Mouse (Mus musculus): ENCODE results near the gene Efcab11. TPM values are rescaled to one million over a fixed set of nuclear protein-coding genes. Genes with fewer than 3 reads are reported as not detected.

The Efcab11 gene
- polyA plus RNA-seq, 1 experiment from 2014 or later: 12.5 TPM

- H3K27ac ChIP-seq (ENCODE audit: low read depth, low read length): no peak overlapping the region
- H3K4me2 ChIP-seq (ENCODE audit: low read length): no peak overlapping the region
- DNase-seq (ENCODE audit: low spot score) (peak; percentile 51), ATAC-seq (no peak)
- H3K9ac ChIP-seq (ENCODE audit: low read length): no peak overlapping the region
- no peaks in the 10 kb centered on the region for H3K9me3 ChIP-seq (replicated peaks; ENCODE audit: control insufficient read depth, low read length)
- H3K36me3 ChIP-seq (ENCODE audit: control insufficient read depth, insufficient read depth, low read length): no peaks in the 10 kb centered on the region
- no peak overlapping the region for H3K4me3 ChIP-seq (ENCODE audit: low read depth, low read length)
- WGBS: 79% methylated on average over 3 of the region's 3 CpGs
- no peaks in the 10 kb centered on the region for H3K27me3 ChIP-seq (replicated peaks; ENCODE audit: control insufficient read depth, insufficient read depth, low read length)
- no peaks in the 10 kb centered on the region for H3K4me1 ChIP-seq (ENCODE audit: control insufficient read depth, insufficient read depth, low read length)
These were observed 24.7 kb downstream of the Efcab11 start for GRCm38 (mm10) chr12:99859391-99860100.

GRCm38 (mm10) chr12:99858664-99859063 is 25.6 kb downstream of the Efcab11 start:
- no peak overlapping the region for H3K27ac ChIP-seq (ENCODE audit: low read depth, low read length)
- no peaks in the 10 kb centered on the region for H3K9me3 ChIP-seq (replicated peaks; ENCODE audit: control insufficient read depth, low read length)
- no peak overlapping the region for H3K4me2 ChIP-seq (ENCODE audit: low read length)
- DNase-seq (ENCODE audit: low spot score) (no peak), ATAC-seq (no peak)
- peaks cover 3% of the 10 kb centered on the region; the same call in 1 of the 2 replicates for H3K4me1 ChIP-seq (ENCODE audit: control insufficient read depth, insufficient read depth, low read length)
- H3K9ac ChIP-seq (ENCODE audit: low read length): no peak overlapping the region
- H3K4me3 ChIP-seq (ENCODE audit: low read depth, low read length): no peak overlapping the region
- H3K36me3 ChIP-seq (ENCODE audit: control insufficient read depth, insufficient read depth, low read length): no peaks in the 10 kb centered on the region
- H3K27me3 ChIP-seq (replicated peaks; ENCODE audit: control insufficient read depth, insufficient read depth, low read length): no peaks in the 10 kb centered on the region
- WGBS: 94% methylated on average over 5 of the region's 5 CpGs

- no peaks in the 10 kb centered on the region for H3K9me3 ChIP-seq (replicated peaks; ENCODE audit: control insufficient read depth, low read length)
- no peak overlapping the region for H3K9ac ChIP-seq (ENCODE audit: low read length)
- no peak overlapping the region for H3K4me3 ChIP-seq (ENCODE audit: low read depth, low read length)
- H3K27ac ChIP-seq (ENCODE audit: low read depth, low read length): no peak overlapping the region
- ATAC-seq (no peak), DNase-seq (ENCODE audit: low spot score) (peak; percentile 38)
- H3K4me1 ChIP-seq (ENCODE audit: control insufficient read depth, insufficient read depth, low read length): peaks cover 15% of the 10 kb centered on the region; the same call in 1 of the 2 replicates
- H3K36me3 ChIP-seq (ENCODE audit: control insufficient read depth, insufficient read depth, low read length): no peaks in the 10 kb centered on the region
- no peaks in the 10 kb centered on the region for H3K27me3 ChIP-seq (replicated peaks; ENCODE audit: control insufficient read depth, insufficient read depth, low read length)
- H3K4me2 ChIP-seq (ENCODE audit: low read length): no peak overlapping the region
- 44% methylated on average over 9 of the region's 9 CpGs for WGBS
These were observed 28.2 kb downstream of the Efcab11 start for GRCm38 (mm10) chr12:99856011-99856410.

GRCm38 (mm10) chr12:99853323-99854258 is 30.6 kb downstream of the Efcab11 start:
- Histone ChIP-seq H3K4me2 (ENCODE audit: low read length) (no peak overlapping the region), H3K4me3 (ENCODE audit: low read depth, low read length) (no peak overlapping the region), H3K9ac (ENCODE audit: low read length) (no peak overlapping the region), H3K27me3 (replicated peaks; ENCODE audit: control insufficient read depth, insufficient read depth, low read length) (no peaks in the 10 kb centered on the region), H3K36me3 (ENCODE audit: control insufficient read depth, insufficient read depth, low read length) (no peaks in the 10 kb centered on the region), H3K27ac (ENCODE audit: low read depth, low read length) (peak overlapping the region; percentile 68), H3K9me3 (replicated peaks; ENCODE audit: control insufficient read depth, low read length) (no peaks in the 10 kb centered on the region), H3K4me1 (ENCODE audit: control insufficient read depth, insufficient read depth, low read length) (peaks cover 15% of the 10 kb centered on the region; the same call in 1 of the 2 replicates)
- WGBS: 42% methylated on average over 14 of the region's 14 CpGs
- ATAC-seq: peak; percentile 83
- peak; percentile 86 for DNase-seq (ENCODE audit: low spot score)

DNA sequence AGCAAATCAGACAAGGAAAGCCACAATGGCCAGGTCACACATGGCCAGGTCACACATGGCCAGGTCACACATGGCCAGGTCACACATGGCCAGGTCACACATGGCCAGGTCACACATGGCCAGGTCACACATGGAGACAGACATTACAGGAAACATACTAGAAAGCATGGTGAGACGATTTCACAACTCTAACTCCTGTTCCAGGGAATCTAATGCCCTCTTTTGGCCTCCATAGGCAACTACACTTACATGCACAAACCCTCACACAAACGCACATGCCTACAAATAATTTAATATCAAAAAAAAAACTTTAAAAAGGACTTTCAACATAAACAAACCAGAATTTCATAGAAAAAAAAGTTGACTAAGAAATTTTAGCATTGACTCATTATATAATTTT is 34.2 kb downstream of the Efcab11 start:
- DNase-seq (ENCODE audit: low spot score) (no peak), ATAC-seq (no peak)
- no peak overlapping the region for H3K9ac ChIP-seq (ENCODE audit: low read length)
- WGBS: 88% methylated on average over 2 of the region's 2 CpGs
- H3K9me3 ChIP-seq (replicated peaks; ENCODE audit: control insufficient read depth, low read length): no peaks in the 10 kb centered on the region
- H3K4me1 ChIP-seq (ENCODE audit: control insufficient read depth, insufficient read depth, low read length): peaks cover 15% of the 10 kb centered on the region; the same call in 1 of the 2 replicates
- H3K27ac ChIP-seq (ENCODE audit: low read depth, low read length): no peak overlapping the region
- no peaks in the 10 kb centered on the region for H3K36me3 ChIP-seq (ENCODE audit: control insufficient read depth, insufficient read depth, low read length)
- no peaks in the 10 kb centered on the region for H3K27me3 ChIP-seq (replicated peaks; ENCODE audit: control insufficient read depth, insufficient read depth, low read length)
- H3K4me2 ChIP-seq (ENCODE audit: low read length): no peak overlapping the region
- no peak overlapping the region for H3K4me3 ChIP-seq (ENCODE audit: low read depth, low read length)

DNA sequence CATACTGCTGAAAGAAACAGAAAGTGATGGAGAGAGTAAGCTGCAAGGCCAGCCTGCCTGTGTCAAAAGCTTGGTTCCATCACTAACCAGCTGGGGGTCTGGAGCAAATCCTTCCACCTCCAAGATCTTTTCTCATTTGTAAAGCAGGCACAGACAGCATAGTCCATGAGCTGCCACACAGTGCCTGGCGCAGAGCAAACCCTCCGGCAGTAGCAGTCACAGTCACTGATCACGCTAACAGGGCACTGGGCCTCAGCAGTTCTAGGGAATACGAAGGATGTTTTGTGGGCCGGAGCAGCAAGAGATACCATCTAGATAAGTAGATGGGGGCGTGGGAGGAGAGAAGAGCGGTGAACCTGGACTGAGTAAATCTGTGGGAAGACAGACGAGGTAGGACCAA is 39.3 kb downstream of the Efcab11 start:
- Histone ChIP-seq H3K4me3 (ENCODE audit: low read depth, low read length) (no peak overlapping the region), H3K9ac (ENCODE audit: low read length) (no peak overlapping the region), H3K27ac (ENCODE audit: low read depth, low read length) (no peak overlapping the region), H3K9me3 (replicated peaks; ENCODE audit: control insufficient read depth, low read length) (no peaks in the 10 kb centered on the region), H3K4me2 (ENCODE audit: low read length) (no peak overlapping the region), H3K4me1 (ENCODE audit: control insufficient read depth, insufficient read depth, low read length) (no peaks in the 10 kb centered on the region), H3K36me3 (ENCODE audit: control insufficient read depth, insufficient read depth, low read length) (no peaks in the 10 kb centered on the region), H3K27me3 (replicated peaks; ENCODE audit: control insufficient read depth, insufficient read depth, low read length) (no peaks in the 10 kb centered on the region)
- ATAC-seq: no peak
- WGBS: 92% methylated on average over 8 of the region's 8 CpGs
- no peak for DNase-seq (ENCODE audit: low spot score)

DNA sequence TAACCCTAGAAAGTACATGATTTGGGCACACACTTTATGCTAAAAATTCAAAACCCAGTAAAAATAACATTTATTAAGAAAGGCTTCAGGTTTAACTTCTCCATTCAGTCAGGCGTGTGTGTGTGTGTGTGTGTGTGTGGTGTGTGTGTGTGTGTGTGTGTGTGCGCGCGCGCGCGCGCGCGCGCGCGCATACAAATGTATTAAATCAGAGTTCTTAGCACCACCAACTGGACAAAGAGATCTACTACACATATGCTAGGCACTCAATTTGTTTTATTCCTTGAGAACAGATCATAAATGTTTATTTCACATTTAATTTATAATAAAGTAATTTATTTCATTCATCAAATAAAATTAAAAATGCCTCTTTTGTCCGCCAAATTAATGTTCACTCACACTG is 45.5 kb downstream of the Efcab11 start:
- Histone ChIP-seq H3K27ac (ENCODE audit: low read depth, low read length) (no peak overlapping the region), H3K27me3 (replicated peaks; ENCODE audit: control insufficient read depth, insufficient read depth, low read length) (no peaks in the 10 kb centered on the region), H3K4me2 (ENCODE audit: low read length) (no peak overlapping the region), H3K4me3 (ENCODE audit: low read depth, low read length) (no peak overlapping the region), H3K9me3 (replicated peaks; ENCODE audit: control insufficient read depth, low read length) (no peaks in the 10 kb centered on the region), H3K9ac (ENCODE audit: low read length) (no peak overlapping the region), H3K4me1 (ENCODE audit: control insufficient read depth, insufficient read depth, low read length) (peaks cover 10% of the 10 kb centered on the region), H3K36me3 (ENCODE audit: control insufficient read depth, insufficient read depth, low read length) (no peaks in the 10 kb centered on the region)
- DNase-seq (ENCODE audit: low spot score) (peak; percentile 67), ATAC-seq (no peak)
- WGBS: 90% methylated on average over 14 of the region's 14 CpGs

DNA sequence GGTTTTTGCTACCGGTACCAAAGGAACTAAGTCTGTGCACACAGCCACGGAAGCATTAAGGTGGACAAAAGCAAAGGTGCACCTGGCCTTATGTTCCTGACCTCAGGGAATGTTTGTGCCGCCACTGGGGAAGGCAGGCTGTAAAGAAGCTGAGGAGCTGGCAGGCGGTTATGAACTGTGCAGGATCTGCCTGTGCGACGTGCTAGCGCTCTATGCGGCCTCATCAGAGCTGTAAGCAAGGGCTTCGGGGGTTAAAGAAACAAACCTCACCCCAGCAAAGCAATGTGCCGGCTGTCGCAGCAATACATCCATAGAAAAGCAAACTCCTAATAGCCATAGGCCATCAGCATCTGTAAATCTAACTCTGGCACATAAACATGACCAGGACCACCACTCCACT is 46.1 kb downstream of the Efcab11 start:
- Histone ChIP-seq H3K27me3 (replicated peaks; ENCODE audit: control insufficient read depth, insufficient read depth, low read length) (no peaks in the 10 kb centered on the region), H3K9ac (ENCODE audit: low read length) (no peak overlapping the region), H3K4me3 (ENCODE audit: low read depth, low read length) (no peak overlapping the region), H3K4me1 (ENCODE audit: control insufficient read depth, insufficient read depth, low read length) (peaks cover 10% of the 10 kb centered on the region), H3K4me2 (ENCODE audit: low read length) (no peak overlapping the region), H3K27ac (ENCODE audit: low read depth, low read length) (no peak overlapping the region), H3K36me3 (ENCODE audit: control insufficient read depth, insufficient read depth, low read length) (no peaks in the 10 kb centered on the region), H3K9me3 (replicated peaks; ENCODE audit: control insufficient read depth, low read length) (no peaks in the 10 kb centered on the region)
- ATAC-seq (no peak), DNase-seq (ENCODE audit: low spot score) (no peak)
- 79% methylated on average over 11 of the region's 11 CpGs for WGBS

DNA sequence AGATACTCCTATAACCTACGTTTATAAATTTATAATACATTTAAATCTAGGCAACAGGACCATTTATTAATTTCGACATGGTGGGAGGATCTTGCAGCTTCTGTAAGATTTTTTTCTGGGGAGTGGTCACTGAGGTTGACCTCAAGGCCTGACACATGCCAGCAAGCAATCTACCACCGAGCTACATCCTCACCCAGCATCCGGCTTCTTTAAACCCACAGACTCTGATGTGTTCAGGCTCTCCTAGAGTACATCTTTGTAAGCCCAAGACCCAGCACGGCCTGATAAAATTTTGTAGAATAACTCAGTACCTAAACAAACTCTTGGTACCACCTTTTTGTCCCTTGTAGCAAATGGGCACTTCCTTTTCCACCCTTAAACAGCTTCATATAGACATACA is 46.7 kb downstream of the Efcab11 start:
- Histone ChIP-seq H3K9ac (ENCODE audit: low read length) (no peak overlapping the region), H3K9me3 (replicated peaks; ENCODE audit: control insufficient read depth, low read length) (no peaks in the 10 kb centered on the region), H3K36me3 (ENCODE audit: control insufficient read depth, insufficient read depth, low read length) (no peaks in the 10 kb centered on the region), H3K27ac (ENCODE audit: low read depth, low read length) (no peak overlapping the region), H3K4me3 (ENCODE audit: low read depth, low read length) (no peak overlapping the region), H3K27me3 (replicated peaks; ENCODE audit: control insufficient read depth, insufficient read depth, low read length) (no peaks in the 10 kb centered on the region), H3K4me2 (ENCODE audit: low read length) (no peak overlapping the region), H3K4me1 (ENCODE audit: control insufficient read depth, insufficient read depth, low read length) (peaks cover 10% of the 10 kb centered on the region)
- ATAC-seq: no peak
- 93% methylated on average over 5 of the region's 5 CpGs for WGBS
- DNase-seq (ENCODE audit: low spot score): no peak

All from forebrain, embryonic 14.5 days (tissue).